Comparison of ENCODE assay signal across 14 mouse cellular contexts in the genomic region with DNA sequence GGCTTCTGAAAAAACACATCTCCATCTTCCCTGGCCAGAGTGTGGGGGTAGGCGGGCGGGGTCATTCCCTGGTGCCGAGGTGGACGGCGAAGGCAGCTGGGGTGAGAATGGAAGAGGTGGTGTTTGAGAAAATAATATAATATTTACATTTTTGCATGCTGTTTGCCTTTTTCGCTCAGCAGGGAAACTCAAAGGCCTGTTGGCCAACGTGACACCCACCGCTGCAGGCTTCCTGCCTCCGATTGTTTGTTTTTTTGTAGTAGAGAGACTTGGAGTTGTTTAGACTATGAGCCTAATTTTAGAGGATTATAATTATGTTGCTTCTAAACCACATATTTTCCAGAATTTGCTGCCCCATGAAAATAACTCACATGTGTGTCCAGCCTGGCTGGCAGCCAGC.
DNase-seq lines count a peak whose midpoint lies in the region; ATAC-seq and TF ChIP-seq lines count a peak whose summit lies in the region.
"Had no signal": no experiment of that assay in that cellular context is flagged by ENCODE, and none has a peak within 500 bp of the region (broad histone marks: within the 10 kb centered on the region; RNA-seq: fewer than 3 reads in every experiment).

No protein-coding gene starts in this region.

- peaks cover 24% of the 10 kb centered on the region for H3K4me1 ChIP-seq in forebrain, embryonic 10.5 days
- no peaks in the 10 kb centered on the region for H3K4me1 ChIP-seq in forebrain, postnatal 0 days (ENCODE audit: insufficient read depth)
- H3K4me1 ChIP-seq in lung, embryonic 14.5 days (ENCODE audit: insufficient read depth): peaks cover 5% of the 10 kb centered on the region; the same call in 1 of the 2 replicates
- H3K4me1 ChIP-seq in embryonic facial prominence, embryonic 10.5 days: peaks cover 42% of the 10 kb centered on the region
- peaks cover 20% of the 10 kb centered on the region for H3K4me1 ChIP-seq in limb, embryonic 11.5 days (ENCODE audit: control insufficient read depth, insufficient read depth, low read length)
- H3K4me1 ChIP-seq: heart, embryonic 13.5 days; midbrain, embryonic 12.5 days had no signal

- 80% methylated on average over 9 of the region's 9 CpGs for WGBS in forebrain, embryonic 10.5 days
- WGBS in forebrain, postnatal 0 days: 74% methylated on average over 9 of the region's 9 CpGs
- 21% methylated on average over 9 of the region's 9 CpGs for WGBS in lung, embryonic 14.5 days
- 48% methylated on average over 9 of the region's 9 CpGs for WGBS in embryonic facial prominence, embryonic 10.5 days
- whole genome bisulfite sequencing in limb, embryonic 11.5 days: 30% methylated on average over 9 of the region's 9 CpGs

- H3K9ac ChIP-seq in forebrain, postnatal 0 days: no peak overlapping the region
- no peak overlapping the region for H3K9ac ChIP-seq in lung, embryonic 14.5 days
- no peak overlapping the region for H3K9ac ChIP-seq in limb, embryonic 11.5 days (ENCODE audit: low read length)
- H3K9ac ChIP-seq: heart, embryonic 13.5 days; midbrain, embryonic 12.5 days had no signal

- H3K4me2 ChIP-seq in forebrain, postnatal 0 days (ENCODE audit: low read depth): no peak overlapping the region
- H3K4me2 ChIP-seq in lung, embryonic 14.5 days: peak overlapping the region; percentile 37
- H3K4me2 ChIP-seq in limb, embryonic 11.5 days (ENCODE audit: low read depth, severe bottlenecking): peak overlapping the region; percentile 31
- H3K4me2 ChIP-seq: heart, embryonic 13.5 days; midbrain, embryonic 12.5 days had no signal

- H3K9me3 ChIP-seq in forebrain, embryonic 10.5 days: no peaks in the 10 kb centered on the region
- H3K9me3 ChIP-seq in forebrain, postnatal 0 days (ENCODE audit: low read length): no peaks in the 10 kb centered on the region
- no peaks in the 10 kb centered on the region for H3K9me3 ChIP-seq in lung, embryonic 14.5 days (ENCODE audit: low read depth, low read length)
- no peaks in the 10 kb centered on the region for H3K9me3 ChIP-seq in embryonic facial prominence, embryonic 10.5 days
- H3K9me3 ChIP-seq in limb, embryonic 11.5 days (ENCODE audit: control insufficient read depth, low read length): no peaks in the 10 kb centered on the region
- H3K9me3 ChIP-seq: heart, embryonic 13.5 days; midbrain, embryonic 12.5 days had no signal

- TF ChIP-seq CTCF in forebrain, postnatal 0 days (IDR thresholded peaks at IDR 0.05; ENCODE audit: low read depth): no peak
- no peak for TF ChIP-seq CTCF in lung, embryonic 14.5 days (IDR thresholded peaks at IDR 0.05; ENCODE audit: low read depth)

- no peak overlapping the region for H3K4me3 ChIP-seq in forebrain, embryonic 10.5 days
- H3K4me3 ChIP-seq in forebrain, postnatal 0 days (ENCODE audit: low read depth, low read length): no peak overlapping the region
- H3K4me3 ChIP-seq in lung, embryonic 14.5 days (ENCODE audit: low read depth, low read length): no peak overlapping the region
- 0 out of 2 replicates have a peak overlapping the region, but pooled peaks have one; percentile 21 for H3K4me3 ChIP-seq in embryonic facial prominence, embryonic 10.5 days
- 0 out of 2 replicates have a peak overlapping the region, but pooled peaks have one; percentile 1 for H3K4me3 ChIP-seq in limb, embryonic 11.5 days (ENCODE audit: low read depth, low read length)
- H3K4me3 ChIP-seq: heart, embryonic 13.5 days; midbrain, embryonic 12.5 days had no signal

- DNase-seq in forebrain, embryonic 10.5 days (ENCODE audit: extremely low spot score, low spot score): no peak
- no peak for DNase-seq in forebrain, postnatal 0 days
- peak; percentile 64 for DNase-seq in lung, embryonic 14.5 days
- no peak for DNase-seq in lung, adult 18-20 months
- peak; percentile 36 for DNase-seq in embryonic facial prominence, embryonic 10.5 days (ENCODE audit: low spot score)
- no peak for DNase-seq in limb, embryonic 11.5 days (ENCODE audit: low spot score)
- no peak for DNase-seq in cerebellum, adult 18-20 months
- DNase-seq: adrenal gland, postnatal 10 days; cerebellum, adult 9-11 months; right cerebral cortex, postnatal 25 days; thymus, postnatal 25 days had no signal

- no peak for ATAC-seq in forebrain, postnatal 0 days
- no peak for ATAC-seq in lung, embryonic 14.5 days (ENCODE audit: insufficient read depth)
- 0 out of 2 replicates have a peak, but pooled peaks have one; percentile 31 for ATAC-seq in limb, embryonic 11.5 days (ENCODE audit: insufficient number of reproducible peaks, low FRiP score, low TSS enrichment, low read depth)
- ATAC-seq in megakaryocyte-erythroid progenitor cell, adult 5-6 weeks (replicated peaks; ENCODE audit: low FRiP score, low TSS enrichment, poor library complexity, severe bottlenecking): no peak

- H3K36me3 ChIP-seq in forebrain, embryonic 10.5 days (replicated peaks): no peaks in the 10 kb centered on the region
- H3K36me3 ChIP-seq in forebrain, postnatal 0 days (ENCODE audit: insufficient read depth): no peaks in the 10 kb centered on the region
- H3K36me3 ChIP-seq in lung, embryonic 14.5 days (ENCODE audit: insufficient read depth): no peaks in the 10 kb centered on the region
- H3K36me3 ChIP-seq in embryonic facial prominence, embryonic 10.5 days (replicated peaks): no peaks in the 10 kb centered on the region
- H3K36me3 ChIP-seq in limb, embryonic 11.5 days (ENCODE audit: control insufficient read depth, insufficient read depth, low read length): no peaks in the 10 kb centered on the region
- H3K36me3 ChIP-seq: heart, embryonic 13.5 days; midbrain, embryonic 12.5 days had no signal

- peaks cover 21% of the 10 kb centered on the region for H3K27me3 ChIP-seq in forebrain, embryonic 10.5 days (ENCODE audit: poor library complexity, severe bottlenecking)
- no peaks in the 10 kb centered on the region for H3K27me3 ChIP-seq in forebrain, postnatal 0 days (ENCODE audit: insufficient read depth, low read length)
- peaks cover 7% of the 10 kb centered on the region; the same call in 1 of the 2 replicates for H3K27me3 ChIP-seq in lung, embryonic 14.5 days (ENCODE audit: insufficient read depth, low read length)
- peaks cover 11% of the 10 kb centered on the region for H3K27me3 ChIP-seq in embryonic facial prominence, embryonic 10.5 days (replicated peaks; ENCODE audit: low read depth, poor library complexity, severe bottlenecking)
- peaks cover 8% of the 10 kb centered on the region for H3K27me3 ChIP-seq in limb, embryonic 11.5 days (ENCODE audit: control insufficient read depth, insufficient read depth, low read length)

- peak overlapping the region; percentile 32; the same call in 1 of the 2 replicates for H3K27ac ChIP-seq in forebrain, embryonic 10.5 days
- no peak overlapping the region for H3K27ac ChIP-seq in forebrain, postnatal 0 days (ENCODE audit: low read depth, low read length)
- no peak overlapping the region for H3K27ac ChIP-seq in lung, embryonic 14.5 days (ENCODE audit: low read depth)
- H3K27ac ChIP-seq in embryonic facial prominence, embryonic 10.5 days (replicated peaks): peak overlapping the region; percentile 73
- H3K27ac ChIP-seq in limb, embryonic 11.5 days (replicated peaks; ENCODE audit: low read depth, low read length): no peak overlapping the region
- H3K27ac ChIP-seq: heart, embryonic 13.5 days; midbrain, embryonic 12.5 days had no signal

Comparison
In these comparisons a context has a peak if more than half of its experiments do, and no peak if none do; other contexts are left out.
1. DNase-seq: peak in lung, embryonic 14.5 days (single experiment) and embryonic facial prominence, embryonic 10.5 days (single experiment); none in forebrain, embryonic 10.5 days (single experiment), forebrain, postnatal 0 days (single experiment), lung, adult 18-20 months (0 of 2), limb, embryonic 11.5 days (single experiment) and cerebellum, adult 18-20 months (0 of 2).
2. H3K27ac ChIP-seq: peak in forebrain, embryonic 10.5 days (single experiment) and embryonic facial prominence, embryonic 10.5 days (single experiment); none in forebrain, postnatal 0 days (single experiment), lung, embryonic 14.5 days (single experiment) and limb, embryonic 11.5 days (single experiment).
3. H3K4me3 ChIP-seq: peak in embryonic facial prominence, embryonic 10.5 days (single experiment) and limb, embryonic 11.5 days (single experiment); none in forebrain, embryonic 10.5 days (single experiment), forebrain, postnatal 0 days (single experiment) and lung, embryonic 14.5 days (single experiment).